Mouse (Mus musculus) olfactory bulb, adult 2 months (tissue): ENCODE results near the gene Vax2.
A peak's percentile ranks its signal among the peaks of the same experiment; 100 is the strongest.

ENCODE experiments used
- CTCF ChIP-seq: fragments of 200-500 bp; IDR thresholded peaks from 2 replicates; pipeline ENCODE4 v1.5.1; 2012; ENCODE audit warnings: low read depth, mild to moderate bottlenecking, low read length, moderate library complexity; ENCODE audit not compliant: insufficient read depth
- POLR2A ChIP-seq: fragments of 200-500 bp; IDR thresholded peaks from 2 replicates; pipeline ENCODE4 v1.6.1; 2012; ENCODE audit warnings: mild to moderate bottlenecking, low read depth, low read length, moderate library complexity; ENCODE audit not compliant: insufficient read depth

- peak; percentile 60; the same call in 1 of the 2 replicates for TF ChIP-seq CTCF
- TF ChIP-seq POLR2A = no peak
Measured at GRCm38 (mm10) chr6:83731128-83731527, 20.1 kb downstream of the Vax2 start.
